Mouse (Mus musculus): ENCODE data around the gene Sspo. TPM values are rescaled to one million over a fixed set of nuclear protein-coding genes. Genes with fewer than 3 reads are reported as not detected.
A peak's percentile ranks its signal among the peaks of the same experiment; 100 is the strongest.

Sspo gene
- polyA plus RNA-seq, 1 experiment from 2014 or later, result 0.25 TPM

DNA sequence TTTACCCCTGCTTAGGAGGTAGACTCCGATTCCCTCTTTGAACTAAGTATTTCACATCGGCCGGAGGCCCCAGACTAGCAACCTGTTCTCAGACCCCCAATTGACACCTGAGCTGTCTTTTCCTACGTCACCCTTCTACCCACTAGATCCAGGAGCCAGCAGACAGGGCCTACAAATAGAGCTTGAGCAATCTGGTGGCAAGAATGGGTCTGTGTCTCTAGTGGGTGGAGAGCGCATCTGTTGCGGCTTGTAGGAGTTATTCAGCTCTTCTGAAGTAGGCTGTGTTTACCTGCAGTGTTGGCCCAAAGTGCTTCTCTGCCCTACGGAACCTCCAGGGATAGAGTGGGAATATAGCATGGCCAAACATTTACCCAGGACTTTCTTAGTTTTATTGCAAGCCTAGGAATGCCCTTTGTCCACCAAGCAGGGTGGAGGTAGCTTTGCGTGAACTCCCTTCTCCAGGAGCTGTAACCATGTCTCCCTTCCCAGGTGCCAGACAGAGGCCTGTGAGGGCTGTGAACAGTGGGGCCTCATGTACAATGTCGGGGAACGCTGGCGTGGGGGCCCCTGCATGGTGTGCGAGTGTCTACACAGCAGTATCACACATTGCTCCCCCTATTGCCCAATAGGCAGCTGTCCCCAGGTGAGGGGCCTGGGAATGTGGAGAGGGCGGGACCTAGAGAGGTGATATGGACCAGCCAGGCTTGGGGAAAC is 17.1 kb downstream of the Sspo start:
- Histone ChIP-seq H3K27ac (no peak overlapping the region), H3K36me3 (no peaks in the 10 kb centered on the region), H3K4me3 (no peak overlapping the region), H3K9ac (no peak overlapping the region), H3K4me2 (no peak overlapping the region), H3K4me1 (replicated peaks) (no peaks in the 10 kb centered on the region), H3K9me3 (no peaks in the 10 kb centered on the region), H3K27me3 (no peaks in the 10 kb centered on the region)
- ATAC-seq (ENCODE audit: low FRiP score), result no peak
- 90% methylated on average over 13 of the region's 13 CpGs for WGBS

DNA sequence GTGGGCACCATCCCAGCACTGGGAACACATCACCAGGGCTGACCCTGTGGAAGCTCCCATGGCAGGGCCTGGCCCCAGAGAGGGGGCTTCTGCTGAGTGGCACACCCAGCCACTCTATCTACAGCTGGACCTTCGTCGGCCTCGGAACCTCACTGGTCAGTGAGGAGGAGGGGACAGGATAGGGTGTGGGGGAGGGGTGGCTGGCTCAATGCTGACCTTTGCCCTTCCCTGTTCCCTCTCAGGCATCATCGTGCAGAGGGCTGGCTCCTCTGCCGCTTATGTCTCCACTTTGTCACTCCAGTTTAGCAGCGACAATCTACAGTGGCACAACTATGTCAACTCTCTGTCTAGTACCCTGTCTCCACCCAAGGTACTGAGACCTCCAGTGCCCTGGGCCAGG is 18.7 kb downstream of the Sspo start:
- Histone ChIP-seq H3K27me3 (no peaks in the 10 kb centered on the region), H3K9me3 (no peaks in the 10 kb centered on the region), H3K4me3 (no peak overlapping the region), H3K9ac (no peak overlapping the region), H3K27ac (no peak overlapping the region), H3K4me2 (no peak overlapping the region), H3K36me3 (no peaks in the 10 kb centered on the region), H3K4me1 (replicated peaks) (no peaks in the 10 kb centered on the region)
- WGBS, result 22% methylated on average over 6 of the region's 6 CpGs
- ATAC-seq (ENCODE audit: low FRiP score), result no peak

DNA sequence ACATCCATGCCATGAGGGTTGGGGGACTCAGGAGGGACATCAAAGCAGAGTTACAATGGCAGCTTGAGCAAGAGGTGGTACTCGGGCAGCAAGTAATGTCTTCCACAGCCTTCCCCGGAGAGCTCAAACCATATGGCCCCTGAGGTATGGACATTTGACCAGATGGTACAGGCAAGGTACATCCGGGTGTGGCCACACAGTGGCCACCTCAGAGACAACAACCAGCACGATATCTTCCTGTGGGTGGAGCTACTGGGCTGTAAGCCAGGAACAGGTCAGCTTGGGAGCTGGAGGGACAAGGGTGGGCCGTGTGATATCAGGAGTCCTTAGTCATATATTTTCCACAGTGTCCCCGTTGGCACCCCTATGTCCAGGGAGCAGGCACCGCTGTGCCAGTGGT is 19.5 kb downstream of the Sspo start:
- Histone ChIP-seq H3K9me3 (no peaks in the 10 kb centered on the region), H3K4me1 (replicated peaks) (no peaks in the 10 kb centered on the region), H3K27ac (no peak overlapping the region), H3K4me3 (no peak overlapping the region), H3K9ac (no peak overlapping the region), H3K36me3 (no peaks in the 10 kb centered on the region), H3K4me2 (no peak overlapping the region), H3K27me3 (no peaks in the 10 kb centered on the region)
- 85% methylated on average over 7 of the region's 7 CpGs for WGBS
- ATAC-seq (ENCODE audit: low FRiP score), result no peak

DNA sequence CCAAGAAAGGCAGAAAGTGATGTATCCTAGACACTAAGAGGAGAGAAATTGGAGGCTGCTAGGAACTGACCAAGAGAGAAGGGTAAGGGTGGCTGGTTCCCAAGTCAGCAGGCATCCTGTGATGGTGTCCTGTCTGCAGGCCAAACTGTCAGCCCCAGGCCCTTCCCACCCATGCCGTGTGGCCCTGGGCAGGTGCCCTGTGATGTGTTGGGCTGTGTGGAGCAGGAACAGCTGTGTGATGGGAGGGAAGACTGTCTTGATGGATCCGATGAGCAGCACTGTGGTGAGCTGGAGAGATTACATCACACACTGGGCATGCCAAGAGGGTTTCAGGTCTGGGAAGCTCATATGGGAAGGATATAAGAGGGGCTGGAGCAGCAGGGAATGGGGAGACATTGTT is 22.7 kb downstream of the Sspo start:
- no peaks in the 10 kb centered on the region for H3K36me3 ChIP-seq
- no peak overlapping the region for H3K9ac ChIP-seq
- no peak overlapping the region for H3K27ac ChIP-seq
- H3K9me3 ChIP-seq, result no peaks in the 10 kb centered on the region
- H3K4me1 ChIP-seq (replicated peaks), result no peaks in the 10 kb centered on the region
- no peak overlapping the region for H3K4me2 ChIP-seq
- 83% methylated on average over 2 of the region's 2 CpGs for WGBS
- no peak overlapping the region for H3K4me3 ChIP-seq
- ATAC-seq (ENCODE audit: low FRiP score), result no peak
- no peaks in the 10 kb centered on the region for H3K27me3 ChIP-seq

DNA sequence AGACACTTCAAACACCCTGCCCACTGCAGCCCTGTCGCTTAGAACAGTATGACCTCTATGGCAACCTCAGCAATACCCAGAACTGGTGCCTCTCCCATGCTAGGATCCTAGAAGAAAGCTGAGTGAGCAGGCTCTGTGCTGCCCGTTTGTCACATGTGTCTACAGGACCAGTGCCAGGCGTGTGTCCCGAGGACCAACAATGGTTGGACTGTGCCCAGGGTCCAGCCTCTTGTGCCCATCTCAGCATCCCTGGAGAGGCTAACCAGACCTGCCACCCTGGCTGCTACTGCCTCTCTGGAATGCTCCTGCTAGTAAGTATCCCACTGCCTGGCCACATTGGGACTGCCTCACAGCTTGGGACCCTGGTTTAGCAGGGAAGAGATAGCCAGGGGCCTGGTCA is 30.4 kb downstream of the Sspo start:
- Histone ChIP-seq H3K9ac (no peak overlapping the region), H3K9me3 (no peaks in the 10 kb centered on the region), H3K27ac (no peak overlapping the region), H3K36me3 (no peaks in the 10 kb centered on the region), H3K4me1 (replicated peaks) (peaks cover 5% of the 10 kb centered on the region), H3K4me2 (no peak overlapping the region), H3K4me3 (no peak overlapping the region), H3K27me3 (no peaks in the 10 kb centered on the region)
- WGBS, result 91% methylated on average over 4 of the region's 4 CpGs
- no peak for ATAC-seq (ENCODE audit: low FRiP score)

DNA sequence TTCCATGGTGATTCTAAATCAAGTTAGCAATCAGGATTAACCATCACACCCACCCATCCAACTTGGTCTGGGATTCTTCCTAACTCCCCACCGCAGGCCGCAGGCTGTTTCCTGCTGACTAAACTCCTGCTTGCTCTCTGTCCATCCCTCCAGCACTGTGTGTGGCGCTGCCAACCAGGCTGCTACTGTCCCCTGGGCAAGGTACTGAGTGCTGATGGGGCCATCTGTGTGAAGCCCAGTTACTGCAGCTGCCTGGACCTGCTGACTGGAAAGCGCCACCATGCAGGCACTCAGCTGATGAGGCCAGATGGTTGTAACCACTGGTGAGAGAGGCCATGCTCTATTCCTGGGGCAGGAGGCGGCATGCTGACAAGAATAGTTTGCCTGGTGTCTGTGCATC is 34.5 kb downstream of the Sspo start:
- H3K27me3 ChIP-seq, result 0 out of 2 replicates have a peak, but pooled peaks cover 2% of the 10 kb centered on the region
- H3K4me1 ChIP-seq (replicated peaks), result peaks cover 7% of the 10 kb centered on the region
- no peak overlapping the region for H3K4me2 ChIP-seq
- no peaks in the 10 kb centered on the region for H3K36me3 ChIP-seq
- WGBS, result 66% methylated on average over 5 of the region's 5 CpGs
- no peak for ATAC-seq (ENCODE audit: low FRiP score)
- no peaks in the 10 kb centered on the region for H3K9me3 ChIP-seq
- H3K9ac ChIP-seq, result no peak overlapping the region
- H3K27ac ChIP-seq, result no peak overlapping the region
- no peak overlapping the region for H3K4me3 ChIP-seq

DNA sequence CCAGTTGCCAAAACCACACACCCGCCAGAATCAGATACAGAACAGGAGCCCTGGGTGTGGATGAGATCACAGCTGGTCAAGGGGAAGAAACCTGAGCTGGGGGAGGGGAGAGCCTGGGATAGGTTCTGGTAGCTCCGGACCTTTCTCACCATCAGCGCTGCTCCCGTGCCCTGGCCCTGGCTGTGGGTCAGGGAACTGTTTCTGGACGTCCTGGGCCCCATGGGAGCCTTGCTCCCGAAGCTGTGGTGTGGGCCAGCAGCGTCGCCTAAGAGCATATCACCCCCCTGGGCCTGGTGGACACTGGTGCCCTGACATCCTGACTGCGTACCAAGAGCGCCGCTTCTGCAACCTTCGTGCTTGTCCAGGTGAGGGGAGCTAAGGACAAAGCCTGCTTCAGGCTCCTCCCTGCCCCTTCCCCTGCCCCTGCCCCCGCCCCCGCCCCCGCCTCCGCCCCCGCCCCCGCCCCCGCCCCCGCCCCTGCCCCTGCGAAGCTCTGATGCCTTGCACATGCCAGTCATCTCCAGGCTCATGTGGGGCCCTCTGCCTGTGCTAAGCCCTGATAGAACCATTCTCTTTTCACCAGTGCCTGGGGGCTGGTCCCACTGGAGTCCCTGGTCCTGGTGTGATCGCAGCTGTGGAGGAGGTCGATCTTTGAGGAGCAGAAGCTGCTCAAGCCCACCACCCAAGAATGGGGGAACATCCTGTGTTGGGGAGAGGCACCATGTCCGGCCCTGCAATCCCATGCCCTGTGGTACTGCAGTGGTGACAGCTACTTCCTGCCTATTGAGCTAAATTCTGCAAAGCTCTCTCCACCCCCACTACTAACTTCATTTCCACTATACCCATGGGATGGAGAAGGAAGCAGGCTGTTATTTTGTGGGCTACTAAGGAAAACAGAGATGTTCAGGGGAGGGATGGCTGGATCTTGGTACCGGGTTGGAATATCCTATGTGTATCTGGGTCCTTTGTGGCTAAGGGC is 40.0 kb downstream of the Sspo start:
- Histone ChIP-seq H3K4me3 (no peak overlapping the region), H3K4me2 (peak overlapping the region; percentile 41), H3K4me1 (replicated peaks) (peaks cover 7% of the 10 kb centered on the region), H3K9me3 (no peaks in the 10 kb centered on the region), H3K9ac (peak overlapping the region; percentile 13; the same call in 1 of the 2 replicates), H3K36me3 (no peaks in the 10 kb centered on the region), H3K27me3 (0 out of 2 replicates have a peak, but pooled peaks cover 12% of the 10 kb centered on the region), H3K27ac (no peak overlapping the region)
- ATAC-seq (ENCODE audit: low FRiP score), result no peak
- 23% methylated on average over 17 of the region's 25 CpGs for WGBS

DNA sequence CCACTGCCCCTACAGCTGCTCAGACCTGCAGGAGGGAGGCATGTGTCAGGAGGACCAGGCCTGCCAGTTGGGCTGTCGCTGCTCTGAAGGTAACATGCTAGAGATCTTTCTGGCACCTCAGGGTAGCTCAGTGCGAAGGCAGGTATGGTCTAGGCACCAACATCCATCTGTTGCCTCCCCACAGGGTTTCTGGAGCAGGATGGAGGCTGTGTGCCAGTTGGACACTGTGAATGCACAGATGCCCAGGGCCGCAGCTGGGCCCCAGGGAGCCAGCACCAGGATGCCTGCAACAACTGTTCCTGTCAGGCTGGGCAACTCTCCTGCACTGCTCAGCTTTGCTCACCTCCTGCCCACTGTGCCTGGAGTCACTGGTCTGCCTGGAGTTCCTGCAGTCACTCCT is 41.7 kb downstream of the Sspo start:
- no peak overlapping the region for H3K27ac ChIP-seq
- peaks cover 16% of the 10 kb centered on the region for H3K4me1 ChIP-seq (replicated peaks)
- no peak for ATAC-seq (ENCODE audit: low FRiP score)
- no peak overlapping the region for H3K4me2 ChIP-seq
- 86% methylated on average over 3 of the region's 3 CpGs for WGBS
- no peaks in the 10 kb centered on the region for H3K36me3 ChIP-seq
- no peaks in the 10 kb centered on the region for H3K9me3 ChIP-seq
- H3K9ac ChIP-seq, result no peak overlapping the region
- H3K4me3 ChIP-seq, result no peak overlapping the region
- 0 out of 2 replicates have a peak, but pooled peaks cover 12% of the 10 kb centered on the region for H3K27me3 ChIP-seq

DNA sequence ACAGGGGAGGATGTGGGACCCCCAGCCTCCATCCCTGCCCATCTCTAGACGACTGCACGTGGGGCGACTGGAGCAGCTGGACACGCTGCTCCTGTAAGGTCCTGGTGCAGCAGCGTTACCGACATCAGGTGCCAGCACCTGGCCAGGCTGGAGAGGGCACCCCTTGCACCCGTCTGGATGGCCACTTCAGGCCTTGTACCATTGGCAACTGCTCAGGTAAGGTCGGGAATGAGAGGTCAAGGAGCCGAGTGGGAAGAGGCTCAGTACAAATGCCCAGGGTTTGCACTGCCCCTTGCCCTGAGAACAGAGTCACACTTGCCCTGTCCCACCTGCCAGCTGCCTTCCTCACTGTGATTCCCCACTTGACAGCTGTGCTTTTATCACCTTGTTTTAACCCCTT is 43.3 kb downstream of the Sspo start:
- no peak overlapping the region for H3K4me2 ChIP-seq
- 79% methylated on average over 9 of the region's 9 CpGs for WGBS
- peaks cover 16% of the 10 kb centered on the region for H3K4me1 ChIP-seq (replicated peaks)
- H3K27me3 ChIP-seq, result 0 out of 2 replicates have a peak, but pooled peaks cover 12% of the 10 kb centered on the region
- no peaks in the 10 kb centered on the region for H3K9me3 ChIP-seq
- no peak overlapping the region for H3K27ac ChIP-seq
- no peak for ATAC-seq (ENCODE audit: low FRiP score)
- no peaks in the 10 kb centered on the region for H3K36me3 ChIP-seq
- H3K4me3 ChIP-seq, result no peak overlapping the region
- no peak overlapping the region for H3K9ac ChIP-seq

DNA sequence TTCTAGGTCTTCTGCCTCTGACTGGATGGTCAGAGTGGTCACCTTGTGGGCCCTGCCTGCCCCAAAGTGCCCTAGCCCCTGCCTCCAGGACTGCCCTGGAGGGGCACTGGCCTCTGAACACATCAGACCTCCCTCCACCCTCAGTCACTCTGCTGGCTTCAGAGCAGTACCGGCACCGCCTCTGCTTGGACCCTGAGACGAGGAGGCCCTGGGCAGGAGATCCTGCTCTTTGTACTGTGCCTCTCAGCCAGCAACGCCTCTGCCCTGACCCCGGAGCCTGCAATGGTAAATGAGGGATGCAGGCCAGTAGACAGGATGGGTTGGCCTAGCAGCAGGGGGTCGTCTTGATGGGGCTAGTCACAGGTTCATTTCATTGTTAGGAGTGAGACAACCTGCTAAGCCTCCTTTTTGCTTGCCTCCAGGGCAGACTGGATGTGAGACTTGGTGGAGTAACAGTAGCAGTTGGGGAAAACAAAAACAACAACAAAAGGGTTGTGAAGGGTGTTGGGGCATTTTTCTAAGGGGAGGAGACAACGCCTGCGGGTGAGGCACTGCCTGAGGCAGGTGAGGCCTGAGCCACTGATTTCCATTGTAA is 45.2 kb downstream of the Sspo start:
- Histone ChIP-seq H3K4me2 (no peak overlapping the region), H3K4me1 (replicated peaks) (peaks cover 9% of the 10 kb centered on the region), H3K36me3 (no peaks in the 10 kb centered on the region), H3K9ac (no peak overlapping the region), H3K27ac (no peak overlapping the region), H3K27me3 (0 out of 2 replicates have a peak, but pooled peaks cover 10% of the 10 kb centered on the region), H3K4me3 (no peak overlapping the region), H3K9me3 (no peaks in the 10 kb centered on the region)
- 12% methylated on average over 8 of the region's 8 CpGs for WGBS
- ATAC-seq (ENCODE audit: low FRiP score), result no peak

DNA sequence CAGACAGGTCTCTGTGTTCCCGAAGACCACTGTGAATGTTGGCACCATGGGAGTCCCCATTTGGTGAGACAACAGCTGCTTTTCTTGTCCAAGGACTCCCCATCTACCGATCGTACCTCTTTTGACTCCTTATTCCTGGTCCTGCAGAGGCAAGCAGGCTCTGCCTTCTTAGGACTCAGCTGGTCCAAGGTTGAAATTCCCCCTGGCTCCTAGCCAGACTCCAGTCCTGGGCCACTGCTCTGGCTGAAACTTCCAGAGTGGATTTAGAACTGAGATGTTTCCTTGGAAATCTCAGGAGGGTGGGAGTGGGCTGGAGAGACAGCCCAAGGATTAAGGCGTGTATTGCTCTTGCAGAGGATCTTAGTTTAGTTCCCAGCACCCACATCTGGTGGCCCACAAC is 49.5 kb downstream of the Sspo start:
- H3K9me3 ChIP-seq, result no peaks in the 10 kb centered on the region
- no peak for ATAC-seq (ENCODE audit: low FRiP score)
- no peak overlapping the region for H3K4me2 ChIP-seq
- WGBS, result 94% methylated on average over 4 of the region's 4 CpGs
- no peak overlapping the region for H3K9ac ChIP-seq
- no peak overlapping the region for H3K27ac ChIP-seq
- H3K4me3 ChIP-seq, result no peak overlapping the region
- peaks cover 9% of the 10 kb centered on the region for H3K4me1 ChIP-seq (replicated peaks)
- H3K36me3 ChIP-seq, result no peaks in the 10 kb centered on the region
- H3K27me3 ChIP-seq, result no peaks in the 10 kb centered on the region

DNA sequence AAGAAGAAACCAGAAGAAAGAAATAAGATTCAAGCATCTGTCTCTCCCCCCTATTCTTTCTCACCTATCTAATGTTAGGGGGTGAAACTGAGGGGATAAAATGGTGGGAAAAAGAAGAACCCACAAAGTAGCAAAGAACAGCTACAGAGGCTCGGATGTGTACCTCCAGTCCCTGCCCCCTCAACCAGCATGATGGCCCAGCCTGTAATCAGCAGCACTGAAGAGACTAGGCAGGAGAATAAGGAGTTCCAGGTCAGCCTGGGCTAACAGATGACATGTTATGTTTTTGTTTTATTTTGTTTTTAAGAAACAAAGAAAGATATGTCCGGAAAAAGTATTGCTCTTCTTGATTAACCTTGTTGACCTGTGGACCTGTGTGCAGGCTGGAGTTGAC is 55.8 kb downstream of the Sspo start:
- peaks cover 2% of the 10 kb centered on the region; the same call in 1 of the 2 replicates for H3K36me3 ChIP-seq
- H3K27ac ChIP-seq, result no peak overlapping the region
- H3K4me1 ChIP-seq (replicated peaks), result peaks cover 14% of the 10 kb centered on the region
- H3K4me3 ChIP-seq, result peak overlapping the region; percentile 68; the same call in 1 of the 2 replicates
- H3K9ac ChIP-seq, result no peak overlapping the region
- 17% methylated on average over 2 of the region's 2 CpGs for WGBS
- no peaks in the 10 kb centered on the region for H3K9me3 ChIP-seq
- peak; percentile 76 for ATAC-seq (ENCODE audit: low FRiP score)
- no peak overlapping the region for H3K4me2 ChIP-seq
- no peaks in the 10 kb centered on the region for H3K27me3 ChIP-seq

Data from hindbrain, embryonic 13.5 days (tissue).